Mouse (Mus musculus) brain, embryonic 18.5 days (tissue): ENCODE results near the gene Slc22a23.
"Not testable (repeated sequence)": the region's sequence is repeated elsewhere in the genome, so short reads cannot be mapped to it uniquely, and the experiment has no call there.

Source experiments
- DNase-seq: peaks from one replicate; pipeline ENCODE4 v3.0.0-alpha.2; 2012; ENCODE audit warnings: low read depth, low spot score

The Slc22a23 gene

GRCm38 (mm10) chr13:34345128-34346085, at the start of gene Slc22a23:
Slc22a23 (minus strand) TSS chr13:34345182.
- DNase-seq, result no peak

DNA sequence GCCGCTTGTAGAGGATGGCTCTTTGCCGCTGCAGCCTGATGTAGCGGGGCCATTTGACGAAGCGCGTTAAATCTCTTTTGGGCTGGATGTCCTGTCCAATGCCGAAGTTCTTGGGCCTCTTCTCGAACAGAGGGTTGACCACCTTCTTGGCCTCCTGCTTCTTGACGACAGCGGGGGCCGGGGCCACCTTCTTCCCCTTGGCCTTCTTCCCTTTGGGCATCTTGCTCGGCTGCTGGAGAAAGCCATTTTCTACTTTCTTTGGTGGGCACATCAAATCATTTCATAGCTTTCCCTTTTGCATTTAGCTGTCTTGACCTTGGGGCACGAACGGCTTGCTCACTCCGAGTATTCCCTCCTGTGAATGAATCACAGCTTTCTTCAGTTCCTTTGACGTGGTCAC, 49.3 kb upstream of the Slc22a23 start:
- DNase-seq, result not testable (repeated sequence)

DNA sequence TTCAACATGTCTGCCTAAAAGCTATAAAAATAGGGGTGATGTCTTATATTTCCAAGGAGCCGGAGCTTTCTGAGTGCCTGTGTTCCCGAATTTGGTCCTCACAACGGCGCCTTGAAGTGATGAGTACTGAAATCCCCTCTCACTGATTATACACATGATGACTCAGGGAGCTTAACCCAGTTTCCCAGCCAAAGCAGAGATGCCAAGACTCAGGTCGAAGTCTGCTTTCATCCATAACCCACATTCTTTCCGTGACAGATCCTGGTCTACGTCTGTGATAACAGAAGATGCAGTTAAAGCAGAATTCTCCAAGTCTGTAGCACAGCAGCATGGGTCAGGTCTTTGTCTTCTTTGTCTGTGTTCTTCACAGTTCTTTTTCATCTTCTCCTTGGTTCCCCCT, 47.4 kb upstream of the Slc22a23 start:
- DNase-seq, result no peak

DNA sequence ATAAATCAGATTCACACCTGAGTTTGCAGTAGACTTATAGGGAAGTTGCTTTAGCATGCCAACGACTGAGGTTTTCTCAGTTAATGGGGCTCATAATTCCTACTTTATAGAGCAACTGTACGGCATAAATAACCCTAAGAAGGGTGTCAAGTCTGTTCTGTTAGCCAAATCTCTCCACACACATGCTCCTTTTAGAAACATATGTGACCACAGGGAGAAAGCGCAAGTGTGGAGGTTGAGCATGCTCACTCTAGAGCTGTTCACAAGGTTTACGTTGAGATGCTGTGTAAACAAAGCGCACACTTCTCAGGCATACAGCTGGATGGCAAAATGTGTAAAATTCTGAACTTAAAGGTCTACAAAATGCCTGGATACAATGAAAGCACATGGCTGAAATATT, 43.2 kb upstream of the Slc22a23 start:
- DNase-seq, result no peak

DNA sequence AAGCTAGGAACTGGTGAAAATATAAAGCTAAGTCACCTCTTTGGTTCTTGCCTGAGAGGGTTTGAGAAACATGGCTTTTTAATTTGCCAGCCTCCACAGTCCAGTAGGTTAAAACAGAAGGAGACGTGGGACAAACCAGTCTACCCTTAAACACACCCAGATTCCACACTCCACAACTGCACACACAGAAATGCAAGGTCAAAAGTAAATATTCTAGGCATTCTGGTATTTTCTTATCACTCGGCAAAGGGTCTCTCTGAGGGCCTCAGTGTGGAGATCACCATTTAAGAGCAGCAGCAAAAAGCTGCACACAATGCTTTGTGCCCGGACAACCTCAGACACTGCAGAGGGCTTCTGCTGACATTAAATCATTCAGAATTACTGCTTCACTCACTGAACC, 38.4 kb upstream of the Slc22a23 start:
- no peak for DNase-seq

GRCm38 (mm10) chr13:34378926-34379325, 33.9 kb upstream of the Slc22a23 start:
- no peak for DNase-seq

GRCm38 (mm10) chr13:34375145-34375544, 30.2 kb upstream of the Slc22a23 start:
- DNase-seq, result no peak

- no peak for DNase-seq
Observed at GRCm38 (mm10) chr13:34372870-34373478, 28.0 kb upstream of the Slc22a23 start.

GRCm38 (mm10) chr13:34371951-34372869, 27.2 kb upstream of the Slc22a23 start:
- no peak for DNase-seq

DNA sequence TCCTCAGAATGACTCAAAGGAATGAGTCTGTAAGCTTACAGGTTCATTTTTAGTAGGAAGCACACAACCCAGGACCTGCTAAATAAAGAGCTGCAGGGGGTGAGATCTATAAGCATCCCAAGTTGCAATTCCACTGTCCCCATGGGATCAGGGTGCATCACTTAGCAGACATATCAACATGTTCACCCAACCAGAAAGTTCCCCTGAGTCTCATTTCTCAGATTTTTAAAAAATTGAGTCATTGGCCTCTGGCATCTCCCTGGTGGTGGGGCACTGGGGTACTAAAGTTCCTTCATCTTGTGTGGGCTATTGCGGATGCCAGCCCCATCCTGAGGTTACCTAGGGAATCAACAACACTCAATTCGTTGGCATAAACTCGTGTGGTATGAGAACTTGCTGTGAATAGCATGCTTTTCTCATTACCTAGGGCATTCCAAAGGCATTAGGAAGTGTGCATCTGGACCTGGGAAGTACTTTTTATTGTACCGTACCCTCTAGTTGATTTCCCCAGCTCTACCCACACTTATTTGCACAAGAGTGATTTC, 25.4 kb upstream of the Slc22a23 start:
- no peak for DNase-seq

DNA sequence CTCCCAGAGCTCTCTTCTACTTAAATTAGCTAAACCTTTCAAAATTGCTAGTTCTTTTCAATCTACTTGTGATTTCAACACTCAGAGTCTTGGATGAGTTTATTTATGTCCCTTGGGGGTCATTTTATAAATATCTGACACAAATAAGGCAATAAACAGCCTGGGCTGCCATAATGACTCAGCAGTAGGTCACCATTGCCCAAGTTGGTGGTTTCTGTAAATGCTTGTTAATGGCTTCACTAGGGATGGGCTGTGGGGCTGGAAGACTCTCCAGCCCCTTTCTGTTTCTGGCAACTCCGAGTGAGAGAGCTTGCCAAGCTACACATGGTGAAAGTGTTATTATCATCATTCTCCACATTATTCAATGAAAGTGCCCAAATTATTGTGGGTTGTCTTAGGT, 20.2 kb upstream of the Slc22a23 start:
- no peak for DNase-seq

GRCm38 (mm10) chr13:34355656-34356055, 10.7 kb upstream of the Slc22a23 start:
- DNase-seq, result no peak

GRCm38 (mm10) chr13:34354830-34355624, 10.0 kb upstream of the Slc22a23 start:
- DNase-seq, result no peak

DNA sequence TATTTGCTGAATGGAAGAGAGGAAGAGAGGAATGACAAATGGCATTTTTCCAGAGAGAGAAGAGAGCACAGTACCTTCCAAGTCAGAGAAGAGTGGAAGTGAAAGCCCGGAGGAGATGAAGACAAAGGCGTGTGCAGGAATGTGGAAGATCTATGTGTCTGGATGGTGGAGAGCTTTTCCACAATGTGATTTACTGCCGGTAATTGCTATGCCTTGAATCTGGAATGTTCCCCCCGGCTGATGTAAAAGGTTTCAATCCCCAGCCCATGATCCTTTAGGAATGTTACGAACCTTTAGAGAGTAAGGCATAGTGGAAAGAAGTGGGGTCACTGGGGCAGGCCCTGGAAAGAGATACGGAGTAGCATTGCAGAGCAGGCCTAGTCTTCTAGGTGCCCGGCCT, 8.3 kb upstream of the Slc22a23 start:
- DNase-seq, result no peak

DNA sequence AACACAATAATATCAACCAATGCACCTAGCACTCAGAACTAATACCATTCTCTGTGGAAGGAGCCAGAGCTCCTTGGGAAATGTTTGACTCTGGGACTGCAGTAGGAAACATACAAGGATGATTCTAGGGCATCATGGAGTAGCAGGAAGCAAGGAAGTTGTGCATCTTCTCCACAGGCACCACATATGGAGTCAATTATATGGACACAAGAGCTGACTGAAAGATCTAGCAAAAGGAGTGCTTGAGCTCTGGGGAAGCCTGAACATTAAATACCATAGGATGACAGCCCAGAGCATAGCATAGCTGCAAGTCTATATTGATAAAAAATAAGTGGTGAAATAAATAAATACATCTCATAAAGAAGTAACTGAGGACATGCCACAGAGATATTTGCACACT, 6.5 kb upstream of the Slc22a23 start:
- no peak for DNase-seq

- no peak for DNase-seq
Observed at GRCm38 (mm10) chr13:34347960-34348889, 3.2 kb upstream of the Slc22a23 start.

DNA sequence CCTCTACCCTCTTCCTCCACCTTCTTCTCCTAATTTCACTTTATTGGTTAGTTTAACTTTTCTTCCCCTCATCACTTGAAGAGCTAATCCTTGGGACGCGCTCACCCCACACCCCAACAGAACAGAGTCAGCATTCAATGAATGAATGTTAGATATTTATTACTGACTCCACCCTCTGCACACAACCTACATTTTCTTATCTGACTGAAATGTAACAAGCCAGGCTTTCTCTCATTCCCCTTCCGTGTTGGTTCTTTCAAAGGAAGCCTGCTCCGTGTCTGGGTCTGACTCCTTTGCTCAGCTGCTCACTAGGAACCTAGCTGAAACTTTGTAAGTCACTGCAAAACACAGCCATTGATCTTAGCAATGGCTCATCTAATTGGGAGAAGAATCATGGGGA, 1.8 kb upstream of the Slc22a23 start:
- no peak for DNase-seq

DNA sequence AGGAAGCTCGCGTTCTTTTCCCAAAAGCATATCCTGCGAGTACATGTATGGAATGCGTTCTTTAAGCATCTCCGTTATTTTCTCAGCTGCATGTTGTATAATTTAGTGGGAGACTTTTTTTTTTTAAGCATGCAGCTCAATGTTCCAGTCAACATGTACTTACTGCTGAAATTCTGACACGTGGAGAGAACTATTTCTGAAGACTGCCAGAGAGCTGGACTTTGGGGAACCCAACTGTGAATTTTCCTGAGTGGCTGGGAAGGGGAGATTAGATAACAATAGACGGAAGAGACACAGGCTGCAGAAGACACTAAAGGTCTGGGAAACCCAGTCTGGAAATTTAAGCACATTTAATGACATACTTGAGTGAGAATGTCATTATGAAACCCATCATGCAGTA, 1.3 kb upstream of the Slc22a23 start:
- DNase-seq, result no peak

DNA sequence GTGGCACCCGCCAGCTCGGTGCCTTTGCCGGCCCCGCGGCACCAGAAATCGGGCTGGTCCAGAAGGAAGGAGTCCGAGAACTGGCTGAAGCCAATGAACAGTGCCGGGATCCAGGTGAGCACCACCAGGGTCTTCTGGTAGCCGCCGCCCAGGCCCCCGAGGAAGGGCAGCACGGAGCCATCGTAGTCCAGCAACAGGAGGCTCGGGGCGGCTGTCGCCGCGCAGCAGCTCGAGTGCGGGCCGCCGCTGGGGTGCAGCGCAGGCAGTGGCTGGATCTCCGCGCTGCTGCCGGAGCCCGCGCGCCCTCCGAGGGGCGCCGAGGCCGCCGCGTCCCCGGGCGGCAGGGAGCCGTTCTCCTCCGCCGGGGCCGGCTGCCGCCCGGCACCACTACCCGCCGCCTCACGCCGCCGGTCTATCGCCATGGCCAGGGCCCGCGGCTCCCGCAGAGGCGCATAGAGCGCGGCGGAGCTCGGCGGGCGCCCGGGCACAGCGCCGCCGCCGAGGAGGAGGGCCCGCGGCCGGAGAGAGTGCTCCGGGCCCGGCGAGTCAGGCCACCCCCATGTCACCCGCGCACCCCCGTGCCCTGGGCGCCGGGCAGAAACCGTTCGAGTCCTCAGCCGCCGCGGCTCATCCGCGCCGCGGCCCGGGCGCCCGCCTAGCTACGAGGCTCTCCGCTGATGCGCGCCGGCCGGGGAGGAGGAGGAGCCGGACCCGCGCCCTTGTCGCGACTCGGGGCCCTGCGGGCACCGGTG, 430 bp downstream of the Slc22a23 start:
- no peak for DNase-seq
